Mouse (Mus musculus) spleen, adult 2 months (tissue): ENCODE measurements at regions not wholly inside any gene's neighbourhood (a gene's known extent, or its start where the extent isn't known, plus 50 kb on each side); places are given as distances from the start of the nearest gene placed in this dataset.

Experiments
- CTCF ChIP-seq: fragments of 200-500 bp; IDR thresholded peaks from 2 replicates; pipeline ENCODE4 v1.5.1; 2011; ENCODE audit warnings: mild to moderate bottlenecking, inconsistent platforms; ENCODE audit not compliant: insufficient read depth, insufficient read length, insufficient replicate concordance; ENCODE audit errors: extremely low read depth
- POLR2A ChIP-seq: fragments of 200-500 bp; IDR thresholded peaks from 2 replicates; pipeline ENCODE4 v1.6.1; 2011; ENCODE audit warnings: low read depth, low read length, inconsistent platforms

DNA sequence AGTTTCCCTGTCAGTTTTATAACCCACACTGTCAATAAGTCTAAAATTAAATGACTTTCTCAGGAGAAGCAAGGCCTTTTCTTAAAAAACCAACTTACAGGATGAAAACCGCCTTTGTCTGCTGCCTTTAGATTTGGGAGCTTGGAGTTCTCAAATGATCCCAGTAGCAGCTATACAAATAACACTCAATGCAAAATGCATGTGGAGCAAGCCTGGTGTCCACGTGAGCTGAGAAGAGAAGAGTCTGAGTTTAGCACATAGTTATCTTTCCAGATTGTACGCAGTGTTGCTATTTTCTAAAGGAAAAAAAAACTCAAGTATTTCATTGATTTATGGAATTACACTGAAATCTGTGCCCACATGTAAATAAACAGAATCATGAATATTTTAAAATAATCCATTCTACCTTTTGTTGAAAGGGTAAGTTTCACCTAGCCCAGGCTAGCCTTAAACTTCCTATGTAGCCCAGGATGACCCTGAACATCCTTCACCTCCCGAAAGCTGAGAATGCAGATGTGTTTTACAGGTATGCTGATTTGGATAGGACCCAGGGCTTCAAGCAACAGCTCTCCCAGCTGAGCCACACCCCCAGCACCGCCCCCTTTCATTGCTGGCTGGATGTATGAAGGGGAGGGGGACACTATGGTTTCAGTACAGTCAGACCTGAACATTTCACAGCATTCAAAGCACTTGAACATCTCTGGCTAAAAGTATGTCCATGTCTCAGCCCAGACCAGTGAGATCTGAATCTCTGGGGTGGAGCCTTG is 262.5 kb upstream of the Tle3 start:
- TF ChIP-seq POLR2A, result no peak
- TF ChIP-seq CTCF, result no peak
